In the genomic region with DNA sequence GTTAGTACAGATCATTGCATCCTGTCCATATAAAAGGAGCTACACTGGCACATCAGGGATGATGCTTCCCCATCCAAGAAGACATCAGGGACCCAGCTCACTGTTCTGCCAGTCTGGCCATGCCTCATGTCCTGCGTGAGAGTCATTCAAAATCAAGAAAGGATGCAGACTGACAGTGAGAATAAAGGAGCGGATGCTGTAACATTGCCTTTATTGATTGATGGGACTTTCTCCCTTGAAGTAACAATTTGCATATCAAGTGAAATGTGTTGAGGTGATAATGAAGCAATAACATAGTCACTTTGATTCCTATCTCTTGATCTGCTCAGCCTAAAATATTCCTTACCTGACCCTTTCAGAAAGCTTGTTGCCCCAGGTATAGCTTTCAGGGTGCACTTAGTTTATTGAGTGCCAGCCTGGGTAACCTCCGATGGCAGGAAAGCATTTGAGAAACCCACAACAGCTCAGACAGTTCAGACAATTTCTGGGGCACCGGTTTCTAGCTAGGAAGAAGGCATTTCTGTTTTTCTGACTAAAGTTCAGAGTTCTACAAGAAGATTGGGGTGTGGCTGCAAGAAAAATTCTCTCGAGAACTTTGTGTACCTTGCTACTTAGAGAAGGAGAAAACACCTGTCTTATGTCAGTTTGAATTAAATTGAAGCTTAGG, we compare ENCODE assay signal across 13 mouse cellular contexts.
"Had no signal": no experiment of that assay in that cellular context is flagged by ENCODE, and none has a peak within 500 bp of the region (broad histone marks: within the 10 kb centered on the region; RNA-seq: fewer than 3 reads in every experiment).

No protein-coding gene starts in this region.

- H3K4me3 ChIP-seq: midbrain, embryonic 10.5 days; midbrain, embryonic 12.5 days; neural tube, embryonic 12.5 days had no signal

- H3K4me1 ChIP-seq: midbrain, embryonic 10.5 days; midbrain, embryonic 12.5 days; neural tube, embryonic 12.5 days had no signal

- H3K9me3 ChIP-seq: midbrain, embryonic 10.5 days; midbrain, embryonic 12.5 days; neural tube, embryonic 12.5 days had no signal

- DNase-seq: lung, adult 18-20 months; lung, embryonic 14.5 days; lung, postnatal 10 days; lung, postnatal 4 days; midbrain, embryonic 14.5 days; right cerebral cortex, postnatal 14 days; spleen, adult 18-20 months; thymus, adult 18-20 months; thymus, postnatal 14 days; thymus, postnatal 36 days had no signal

- H3K27me3 ChIP-seq: midbrain, embryonic 12.5 days; neural tube, embryonic 12.5 days had no signal

- H3K9ac ChIP-seq: lung, embryonic 14.5 days; midbrain, embryonic 12.5 days; neural tube, embryonic 12.5 days had no signal

- H3K27ac ChIP-seq: midbrain, embryonic 10.5 days; midbrain, embryonic 12.5 days; neural tube, embryonic 12.5 days had no signal

- H3K4me2 ChIP-seq: lung, embryonic 14.5 days; midbrain, embryonic 12.5 days; neural tube, embryonic 12.5 days had no signal
